In the genomic region with DNA sequence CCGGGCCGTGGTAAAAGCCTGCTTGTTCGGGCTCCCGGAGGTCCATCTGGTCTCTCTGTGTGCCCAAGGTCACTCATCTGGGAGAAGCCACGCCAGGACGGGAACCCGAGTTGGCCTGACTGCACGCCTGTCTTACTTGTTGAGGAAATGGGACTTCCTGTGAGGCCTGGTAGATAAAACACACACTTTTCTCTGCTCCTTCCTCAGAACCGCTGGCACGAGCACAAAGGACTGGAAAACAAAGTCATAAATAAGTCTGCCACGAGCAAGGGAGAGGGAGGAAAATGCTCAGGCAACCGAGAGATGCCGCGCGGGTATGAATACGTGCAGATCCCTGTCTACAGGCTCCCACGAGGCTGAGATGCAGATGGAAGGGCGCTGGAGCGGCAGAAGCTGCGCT, we compare ENCODE assay signal across 8 mouse cellular contexts.
A peak's percentile ranks its signal among the peaks of the same experiment; 100 is the strongest.
DNase-seq lines count a peak whose midpoint lies in the region; ATAC-seq and TF ChIP-seq lines count a peak whose summit lies in the region.

No protein-coding gene starts in this region.

- no peak for TF ChIP-seq POLR2A in lung, adult 2 months (IDR thresholded peaks at IDR 0.05; ENCODE audit: borderline replicate concordance, extremely low read depth, low read depth, low read length)

- WGBS in intestine, embryonic 14.5 days, result 33% methylated on average over 20 of the region's 20 CpGs
- WGBS in intestine, postnatal 0 days, result 46% methylated on average over 20 of the region's 20 CpGs
- 38% methylated on average over 20 of the region's 20 CpGs for WGBS in forebrain, embryonic 16.5 days
- WGBS in intestine, embryonic 15.5 days, result 36% methylated on average over 20 of the region's 20 CpGs
- 31% methylated on average over 20 of the region's 20 CpGs for WGBS in lung, adult 2 months
- 48% methylated on average over 20 of the region's 20 CpGs for WGBS in stomach, embryonic 16.5 days

- no peak overlapping the region for H3K9ac ChIP-seq in intestine, embryonic 14.5 days (ENCODE audit: low read length)
- no peak overlapping the region for H3K9ac ChIP-seq in intestine, postnatal 0 days (ENCODE audit: low read depth, low read length)
- no peak overlapping the region for H3K9ac ChIP-seq in forebrain, embryonic 16.5 days (replicated peaks; ENCODE audit: low read depth, low read length)
- no peak overlapping the region for H3K9ac ChIP-seq in intestine, embryonic 15.5 days
- H3K9ac ChIP-seq in stomach, embryonic 16.5 days (ENCODE audit: low read length), result 0 out of 2 replicates have a peak overlapping the region, but pooled peaks have one; percentile 22

- H3K4me1 ChIP-seq in intestine, embryonic 14.5 days (replicated peaks; ENCODE audit: control insufficient read depth, insufficient read depth, low read length), result peaks cover 37% of the 10 kb centered on the region
- peaks cover 8% of the 10 kb centered on the region; the same call in 1 of the 2 replicates for H3K4me1 ChIP-seq in intestine, postnatal 0 days (replicated peaks; ENCODE audit: control insufficient read depth, insufficient read depth, low read length)
- peaks cover 17% of the 10 kb centered on the region for H3K4me1 ChIP-seq in forebrain, embryonic 16.5 days (replicated peaks; ENCODE audit: control insufficient read depth, insufficient read depth, low read length)
- H3K4me1 ChIP-seq in intestine, embryonic 15.5 days (replicated peaks), result peaks cover 28% of the 10 kb centered on the region
- peaks cover 7% of the 10 kb centered on the region for H3K4me1 ChIP-seq in lung, adult 2 months (ENCODE audit: control insufficient read depth, insufficient read depth, low read length)
- H3K4me1 ChIP-seq in stomach, embryonic 16.5 days (ENCODE audit: control insufficient read depth, insufficient read depth, low read length), result peaks cover 32% of the 10 kb centered on the region

- no peak overlapping the region for H3K4me2 ChIP-seq in intestine, embryonic 14.5 days (ENCODE audit: low read length)
- H3K4me2 ChIP-seq in intestine, postnatal 0 days (replicated peaks; ENCODE audit: low read depth), result no peak overlapping the region
- no peak overlapping the region for H3K4me2 ChIP-seq in forebrain, embryonic 16.5 days (ENCODE audit: low read length)
- H3K4me2 ChIP-seq in intestine, embryonic 15.5 days (replicated peaks), result 0 out of 2 replicates have a peak overlapping the region, but pooled peaks have one; percentile 7
- 0 out of 2 replicates have a peak overlapping the region, but pooled peaks have one; percentile 7 for H3K4me2 ChIP-seq in stomach, embryonic 16.5 days (ENCODE audit: low read depth, low read length)

- H3K36me3 ChIP-seq in intestine, embryonic 14.5 days (ENCODE audit: control insufficient read depth, insufficient read depth, low read length), result no peaks in the 10 kb centered on the region
- H3K36me3 ChIP-seq in intestine, postnatal 0 days (ENCODE audit: control insufficient read depth, insufficient read depth), result no peaks in the 10 kb centered on the region
- no peaks in the 10 kb centered on the region for H3K36me3 ChIP-seq in forebrain, embryonic 16.5 days (ENCODE audit: control insufficient read depth, insufficient read depth)
- no peaks in the 10 kb centered on the region for H3K36me3 ChIP-seq in intestine, embryonic 15.5 days
- H3K36me3 ChIP-seq in stomach, embryonic 16.5 days (ENCODE audit: control insufficient read depth, insufficient read depth, low read length), result no peaks in the 10 kb centered on the region

- TF ChIP-seq CTCF in intestine, postnatal 0 days (IDR thresholded peaks at IDR 0.05; ENCODE audit: low read depth), result no peak
- no peak for TF ChIP-seq CTCF in lung, adult 2 months (IDR thresholded peaks at IDR 0.05; ENCODE audit: insufficient read depth, low read length)

- peak overlapping the region; percentile 22; the same call in 1 of the 2 replicates for H3K27ac ChIP-seq in intestine, embryonic 14.5 days (ENCODE audit: low read depth)
- H3K27ac ChIP-seq in intestine, postnatal 0 days (ENCODE audit: low read depth, low read length), result no peak overlapping the region
- 0 out of 2 replicates have a peak overlapping the region, but pooled peaks have one; percentile 11 for H3K27ac ChIP-seq in forebrain, embryonic 16.5 days (ENCODE audit: low read length)
- H3K27ac ChIP-seq in intestine, embryonic 15.5 days, result 0 out of 2 replicates have a peak overlapping the region, but pooled peaks have one; percentile 9
- 0 out of 2 replicates have a peak overlapping the region, but pooled peaks have one; percentile 23 for H3K27ac ChIP-seq in stomach, embryonic 16.5 days (ENCODE audit: low read length)

- no peaks in the 10 kb centered on the region for H3K27me3 ChIP-seq in intestine, embryonic 14.5 days (replicated peaks; ENCODE audit: control insufficient read depth, insufficient read depth, low read length)
- no peaks in the 10 kb centered on the region for H3K27me3 ChIP-seq in intestine, postnatal 0 days (replicated peaks; ENCODE audit: control insufficient read depth, insufficient read depth, low read length)
- H3K27me3 ChIP-seq in forebrain, embryonic 16.5 days (replicated peaks; ENCODE audit: control insufficient read depth, insufficient read depth, low read length), result 0 out of 2 replicates have a peak, but pooled peaks cover 2% of the 10 kb centered on the region
- H3K27me3 ChIP-seq in intestine, embryonic 15.5 days (replicated peaks), result no peaks in the 10 kb centered on the region
- no peaks in the 10 kb centered on the region for H3K27me3 ChIP-seq in stomach, embryonic 16.5 days (ENCODE audit: control insufficient read depth, insufficient read depth, low read length)

- no peak overlapping the region for H3K4me3 ChIP-seq in intestine, embryonic 14.5 days (ENCODE audit: low read depth, low read length)
- H3K4me3 ChIP-seq in intestine, postnatal 0 days (ENCODE audit: low read depth, low read length), result no peak overlapping the region
- H3K4me3 ChIP-seq in forebrain, embryonic 16.5 days (replicated peaks; ENCODE audit: low read length), result no peak overlapping the region
- no peak overlapping the region for H3K4me3 ChIP-seq in intestine, embryonic 15.5 days (replicated peaks)
- H3K4me3 ChIP-seq in lung, adult 2 months (replicated peaks; ENCODE audit: extremely low read depth, low read depth, low read length), result no peak overlapping the region
- no peak overlapping the region for H3K4me3 ChIP-seq in stomach, embryonic 16.5 days (replicated peaks; ENCODE audit: low read length)

- DNase-seq in intestine, embryonic 14.5 days (ENCODE audit: low spot score), result peak; percentile 69
- peak; percentile 31 for DNase-seq in lung, adult 2 months
- DNase-seq in c-Kit-positive CD71-positive TER-119-positive erythroid progenitor cells, embryonic 14.5 days (ENCODE audit: low spot score), result no peak
- DNase-seq in frontal cortex, postnatal 10 days (ENCODE audit: low spot score in 2 of 2), result no peak

- ATAC-seq in intestine, embryonic 14.5 days (replicated peaks; ENCODE audit: low FRiP score, low TSS enrichment, low read depth), result no peak
- no peak for ATAC-seq in intestine, postnatal 0 days
- no peak for ATAC-seq in forebrain, embryonic 16.5 days
- ATAC-seq in intestine, embryonic 15.5 days, result no peak
- ATAC-seq in stomach, embryonic 16.5 days (ENCODE audit: insufficient read depth, low FRiP score), result peak; percentile 10; the same call in 1 of the 2 replicates

- H3K9me3 ChIP-seq in intestine, embryonic 14.5 days (ENCODE audit: control insufficient read depth, low read length), result no peaks in the 10 kb centered on the region
- no peaks in the 10 kb centered on the region for H3K9me3 ChIP-seq in intestine, postnatal 0 days (ENCODE audit: control insufficient read depth)
- no peaks in the 10 kb centered on the region for H3K9me3 ChIP-seq in forebrain, embryonic 16.5 days (ENCODE audit: control insufficient read depth, low read length)
- H3K9me3 ChIP-seq in intestine, embryonic 15.5 days, result no peaks in the 10 kb centered on the region
- H3K9me3 ChIP-seq in stomach, embryonic 16.5 days (replicated peaks; ENCODE audit: control insufficient read depth, low read length), result no peaks in the 10 kb centered on the region

Comparison
In these comparisons a context has a peak if more than half of its experiments do, and no peak if none do; other contexts are left out.
1. H3K4me2 ChIP-seq: peak in intestine, embryonic 15.5 days (single experiment) and stomach, embryonic 16.5 days (single experiment); none in intestine, embryonic 14.5 days (single experiment), intestine, postnatal 0 days (single experiment) and forebrain, embryonic 16.5 days (single experiment).
2. DNase-seq: peak in intestine, embryonic 14.5 days (single experiment) and lung, adult 2 months (single experiment); none in c-Kit-positive CD71-positive TER-119-positive erythroid progenitor cells, embryonic 14.5 days (single experiment) and frontal cortex, postnatal 10 days (0 of 2).